Mouse (Mus musculus): ENCODE measurements around the gene Cdk18.

Gene Cdk18

GRCm38 (mm10) chr1:132150171-132150570 lies 10.7 kb upstream of the Cdk18 start:
- DNase-seq (ENCODE audit: extremely low spot score), result no peak

GRCm38 (mm10) chr1:132149410-132149809 lies 9.9 kb upstream of the Cdk18 start:
- DNase-seq (ENCODE audit: extremely low spot score), result no peak

- no peak for DNase-seq (ENCODE audit: extremely low spot score)
These were observed 6.6 kb upstream of the Cdk18 start for GRCm38 (mm10) chr1:132145973-132146685.

GRCm38 (mm10) chr1:132144837-132145236 lies 5.4 kb upstream of the Cdk18 start:
- no peak for DNase-seq (ENCODE audit: extremely low spot score)

GRCm38 (mm10) chr1:132144223-132144622 lies 4.7 kb upstream of the Cdk18 start:
- DNase-seq (ENCODE audit: extremely low spot score), result no peak

- no peak for DNase-seq (ENCODE audit: extremely low spot score)
These were observed 4.2 kb upstream of the Cdk18 start for GRCm38 (mm10) chr1:132143730-132144129.

GRCm38 (mm10) chr1:132143079-132143478 lies 3.6 kb upstream of the Cdk18 start:
- no peak for DNase-seq (ENCODE audit: extremely low spot score)

GRCm38 (mm10) chr1:132141753-132142152 lies 2.3 kb upstream of the Cdk18 start:
- no peak for DNase-seq (ENCODE audit: extremely low spot score)

GRCm38 (mm10) chr1:132141166-132141565 lies 1.7 kb upstream of the Cdk18 start:
- peak; percentile 11 for DNase-seq (ENCODE audit: extremely low spot score)

- no peak for DNase-seq (ENCODE audit: extremely low spot score)
These were observed 1.1 kb upstream of the Cdk18 start for GRCm38 (mm10) chr1:132140574-132140973.

- DNase-seq (ENCODE audit: extremely low spot score), result peak; percentile 54
These were observed 687 bp upstream of the Cdk18 start for GRCm38 (mm10) chr1:132140171-132140570.

- peak; percentile 31 for DNase-seq (ENCODE audit: extremely low spot score)
These were observed 688 bp downstream of the Cdk18 start for GRCm38 (mm10) chr1:132138576-132139415.

GRCm38 (mm10) chr1:132137935-132138575 lies 1.4 kb downstream of the Cdk18 start:
- no peak for DNase-seq (ENCODE audit: extremely low spot score)

- no peak for DNase-seq (ENCODE audit: extremely low spot score)
These were observed 2.6 kb downstream of the Cdk18 start for GRCm38 (mm10) chr1:132136847-132137246.

GRCm38 (mm10) chr1:132135631-132136030 lies 3.9 kb downstream of the Cdk18 start:
- DNase-seq (ENCODE audit: extremely low spot score), result no peak

- DNase-seq (ENCODE audit: extremely low spot score), result no peak
These were observed 11.2 kb downstream of the Cdk18 start for GRCm38 (mm10) chr1:132128311-132128710.

- DNase-seq (ENCODE audit: extremely low spot score), result no peak
These were observed 13.6 kb downstream of the Cdk18 start for GRCm38 (mm10) chr1:132125803-132126405.

- DNase-seq (ENCODE audit: extremely low spot score), result no peak
These were observed 14.2 kb downstream of the Cdk18 start for GRCm38 (mm10) chr1:132125249-132125648.

GRCm38 (mm10) chr1:132123420-132124014 lies 16.0 kb downstream of the Cdk18 start:
- no peak for DNase-seq (ENCODE audit: extremely low spot score)

GRCm38 (mm10) chr1:132121895-132122294 lies 17.6 kb downstream of the Cdk18 start:
- DNase-seq (ENCODE audit: extremely low spot score), result no peak

- DNase-seq (ENCODE audit: extremely low spot score), result peak; percentile 85
These were observed 18.2 kb downstream of the Cdk18 start for GRCm38 (mm10) chr1:132121236-132121635.

GRCm38 (mm10) chr1:132116606-132117005 lies 22.9 kb downstream of the Cdk18 start:
- peak; percentile 66 for DNase-seq (ENCODE audit: extremely low spot score)

All from embryo, embryonic 9.5 days (tissue).